Mouse (Mus musculus): ENCODE measurements around the gene Homer1. TPM values are rescaled to one million over a fixed set of nuclear protein-coding genes. Genes with fewer than 3 reads are reported as not detected.

Homer1 gene
- polyA plus RNA-seq, 1 experiment from 2014 or later = 3.0 TPM

- H3K4me2 ChIP-seq (ENCODE audit: low read depth, low read length) = no peak overlapping the region
- no peak overlapping the region for H3K4me3 ChIP-seq (replicated peaks; ENCODE audit: low read length)
- H3K36me3 ChIP-seq (ENCODE audit: control insufficient read depth, insufficient read depth, low read length) = no peaks in the 10 kb centered on the region
- H3K4me1 ChIP-seq (ENCODE audit: control insufficient read depth, insufficient read depth, low read length) = no peaks in the 10 kb centered on the region
- H3K27me3 ChIP-seq (ENCODE audit: control insufficient read depth, insufficient read depth, low read length) = no peaks in the 10 kb centered on the region
- WGBS = 71% methylated on average over 1 of the region's 1 CpGs
- H3K9me3 ChIP-seq (replicated peaks; ENCODE audit: control insufficient read depth, low read length) = no peaks in the 10 kb centered on the region
- no peak overlapping the region for H3K9ac ChIP-seq (ENCODE audit: low read length)
- no peak overlapping the region for H3K27ac ChIP-seq (ENCODE audit: low read length)
- ATAC-seq (ENCODE audit: insufficient read depth, low FRiP score) = no peak
These were observed 81.9 kb downstream of the Homer1 start for GRCm38 (mm10) chr13:93381301-93381700.

DNA sequence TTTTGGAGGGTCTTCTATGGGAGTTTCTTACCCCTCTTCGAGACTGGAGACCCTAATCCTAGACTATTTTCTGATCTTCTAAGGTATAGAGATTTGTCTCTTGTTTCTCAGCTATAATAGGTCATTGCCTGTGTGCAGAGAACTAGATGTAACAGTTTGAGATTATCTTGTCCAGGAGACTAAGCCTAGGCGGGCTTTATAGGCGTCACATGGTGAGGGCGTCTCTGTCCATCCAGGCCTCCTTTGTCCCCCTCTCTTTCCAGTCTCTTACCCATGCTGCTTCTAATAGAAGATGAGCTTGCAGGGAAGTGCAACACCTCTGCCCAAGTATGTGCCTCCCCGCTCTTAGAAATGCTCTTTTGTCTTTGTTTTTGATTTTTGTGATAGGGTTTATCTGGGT, 83.7 kb downstream of the Homer1 start:
- H3K4me3 ChIP-seq (replicated peaks; ENCODE audit: low read length) = no peak overlapping the region
- H3K4me1 ChIP-seq (ENCODE audit: control insufficient read depth, insufficient read depth, low read length) = no peaks in the 10 kb centered on the region
- H3K9ac ChIP-seq (ENCODE audit: low read length) = no peak overlapping the region
- no peak overlapping the region for H3K27ac ChIP-seq (ENCODE audit: low read length)
- H3K27me3 ChIP-seq (ENCODE audit: control insufficient read depth, insufficient read depth, low read length) = no peaks in the 10 kb centered on the region
- no peaks in the 10 kb centered on the region for H3K36me3 ChIP-seq (ENCODE audit: control insufficient read depth, insufficient read depth, low read length)
- no peaks in the 10 kb centered on the region for H3K9me3 ChIP-seq (replicated peaks; ENCODE audit: control insufficient read depth, low read length)
- no peak for ATAC-seq (ENCODE audit: insufficient read depth, low FRiP score)
- WGBS = 89% methylated on average over 5 of the region's 5 CpGs
- H3K4me2 ChIP-seq (ENCODE audit: low read depth, low read length) = no peak overlapping the region

DNA sequence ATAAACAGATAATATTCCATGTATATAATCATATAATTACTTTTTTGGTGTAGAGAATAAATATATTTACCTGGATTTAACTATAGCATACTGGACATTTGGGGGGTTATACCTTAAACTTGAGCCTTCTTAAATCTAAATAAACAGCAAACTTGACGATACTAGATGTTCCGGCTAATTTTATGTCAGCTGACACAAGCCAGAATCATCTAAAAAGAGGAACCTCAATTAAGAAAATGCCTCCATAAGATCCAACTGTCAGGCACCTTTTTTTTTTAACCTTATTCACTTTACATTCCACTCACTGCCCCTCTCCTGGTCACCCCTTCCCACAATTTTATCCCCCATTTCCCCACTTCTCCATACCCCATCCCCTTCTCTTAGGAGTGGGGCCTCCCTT, 84.2 kb downstream of the Homer1 start:
- Histone ChIP-seq H3K4me2 (ENCODE audit: low read depth, low read length) (no peak overlapping the region), H3K36me3 (ENCODE audit: control insufficient read depth, insufficient read depth, low read length) (no peaks in the 10 kb centered on the region), H3K27ac (ENCODE audit: low read length) (no peak overlapping the region), H3K4me1 (ENCODE audit: control insufficient read depth, insufficient read depth, low read length) (no peaks in the 10 kb centered on the region), H3K27me3 (ENCODE audit: control insufficient read depth, insufficient read depth, low read length) (no peaks in the 10 kb centered on the region), H3K9ac (ENCODE audit: low read length) (no peak overlapping the region), H3K9me3 (replicated peaks; ENCODE audit: control insufficient read depth, low read length) (no peaks in the 10 kb centered on the region), H3K4me3 (replicated peaks; ENCODE audit: low read length) (no peak overlapping the region)
- WGBS = 89% methylated on average over 2 of the region's 2 CpGs
- ATAC-seq (ENCODE audit: insufficient read depth, low FRiP score) = no peak

DNA sequence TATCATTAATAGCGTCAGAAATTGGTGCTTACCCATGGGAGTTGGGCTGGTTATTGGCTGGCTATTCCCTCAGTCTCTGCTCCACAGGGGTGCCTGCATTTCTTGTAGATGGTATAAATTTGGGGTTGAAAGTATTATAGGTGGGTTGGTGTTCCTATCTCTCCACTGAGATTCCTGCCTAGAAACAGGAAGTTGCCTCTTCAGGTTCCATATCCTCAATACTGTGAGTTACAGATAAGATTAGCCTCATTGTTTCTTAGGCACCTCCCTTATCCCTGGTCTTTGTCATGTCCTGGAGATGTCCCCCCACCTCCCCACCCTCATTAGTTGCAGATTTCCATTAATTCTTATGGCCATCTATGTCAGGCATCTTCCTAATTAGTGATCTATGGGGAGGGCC, 85.0 kb downstream of the Homer1 start:
- H3K4me1 ChIP-seq (ENCODE audit: control insufficient read depth, insufficient read depth, low read length) = peaks cover 4% of the 10 kb centered on the region; the same call in 1 of the 2 replicates
- no peak overlapping the region for H3K4me2 ChIP-seq (ENCODE audit: low read depth, low read length)
- H3K27me3 ChIP-seq (ENCODE audit: control insufficient read depth, insufficient read depth, low read length) = no peaks in the 10 kb centered on the region
- H3K9ac ChIP-seq (ENCODE audit: low read length) = no peak overlapping the region
- ATAC-seq (ENCODE audit: insufficient read depth, low FRiP score) = no peak
- H3K4me3 ChIP-seq (replicated peaks; ENCODE audit: low read length) = no peak overlapping the region
- H3K27ac ChIP-seq (ENCODE audit: low read length) = no peak overlapping the region
- no peaks in the 10 kb centered on the region for H3K36me3 ChIP-seq (ENCODE audit: control insufficient read depth, insufficient read depth, low read length)
- WGBS = 74% methylated on average over 1 of the region's 1 CpGs
- H3K9me3 ChIP-seq (replicated peaks; ENCODE audit: control insufficient read depth, low read length) = no peaks in the 10 kb centered on the region

GRCm38 (mm10) chr13:93385147-93385546, 85.7 kb downstream of the Homer1 start:
- Histone ChIP-seq H3K4me3 (replicated peaks; ENCODE audit: low read length) (no peak overlapping the region), H3K9ac (ENCODE audit: low read length) (no peak overlapping the region), H3K4me2 (ENCODE audit: low read depth, low read length) (no peak overlapping the region), H3K36me3 (ENCODE audit: control insufficient read depth, insufficient read depth, low read length) (no peaks in the 10 kb centered on the region), H3K4me1 (ENCODE audit: control insufficient read depth, insufficient read depth, low read length) (peaks cover 6% of the 10 kb centered on the region; the same call in 1 of the 2 replicates), H3K27me3 (ENCODE audit: control insufficient read depth, insufficient read depth, low read length) (no peaks in the 10 kb centered on the region), H3K27ac (ENCODE audit: low read length) (no peak overlapping the region), H3K9me3 (replicated peaks; ENCODE audit: control insufficient read depth, low read length) (no peaks in the 10 kb centered on the region)
- no peak for ATAC-seq (ENCODE audit: insufficient read depth, low FRiP score)
- WGBS = 71% methylated on average over 1 of the region's 1 CpGs

GRCm38 (mm10) chr13:93387440-93387839, 88.0 kb downstream of the Homer1 start:
- WGBS = 92% methylated on average over 5 of the region's 5 CpGs
- no peak overlapping the region for H3K9ac ChIP-seq (ENCODE audit: low read length)
- no peak for ATAC-seq (ENCODE audit: insufficient read depth, low FRiP score)
- no peak overlapping the region for H3K27ac ChIP-seq (ENCODE audit: low read length)
- no peak overlapping the region for H3K4me3 ChIP-seq (replicated peaks; ENCODE audit: low read length)
- peaks cover 6% of the 10 kb centered on the region; the same call in 1 of the 2 replicates for H3K4me1 ChIP-seq (ENCODE audit: control insufficient read depth, insufficient read depth, low read length)
- H3K9me3 ChIP-seq (replicated peaks; ENCODE audit: control insufficient read depth, low read length) = no peaks in the 10 kb centered on the region
- no peaks in the 10 kb centered on the region for H3K36me3 ChIP-seq (ENCODE audit: control insufficient read depth, insufficient read depth, low read length)
- no peaks in the 10 kb centered on the region for H3K27me3 ChIP-seq (ENCODE audit: control insufficient read depth, insufficient read depth, low read length)
- H3K4me2 ChIP-seq (ENCODE audit: low read depth, low read length) = no peak overlapping the region

DNA sequence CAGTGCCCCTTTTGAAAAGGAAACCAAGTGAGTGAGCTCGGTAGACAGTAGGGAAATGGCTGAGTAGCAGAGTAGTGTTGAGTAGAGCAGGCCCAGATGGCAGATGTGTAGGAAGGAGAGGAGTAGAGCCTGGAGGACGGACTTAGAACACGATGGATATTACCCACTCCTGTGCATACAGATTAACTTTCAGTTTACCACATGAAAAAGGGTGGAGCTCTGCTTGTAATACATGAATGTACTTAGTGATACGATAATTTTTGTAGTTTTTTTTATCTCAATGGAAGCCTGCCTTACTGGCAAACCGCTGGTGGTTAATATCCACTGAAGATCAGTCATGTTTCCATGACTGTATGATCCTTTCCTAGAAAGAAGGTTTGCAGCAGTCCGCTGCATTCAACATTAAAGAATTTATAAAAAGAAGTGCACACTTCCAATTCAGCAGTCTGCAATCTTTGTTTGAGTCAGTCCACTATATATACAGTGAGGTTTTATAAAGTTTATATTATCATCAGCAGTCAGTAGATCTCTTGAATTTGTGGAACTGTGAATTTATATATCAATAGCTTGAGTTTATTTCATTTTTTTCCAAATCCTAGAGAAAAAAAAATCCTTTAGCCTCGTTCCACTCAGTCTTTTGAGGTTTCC, 89.3 kb downstream of the Homer1 start:
- Histone ChIP-seq H3K9me3 (replicated peaks; ENCODE audit: control insufficient read depth, low read length) (no peaks in the 10 kb centered on the region), H3K4me3 (replicated peaks; ENCODE audit: low read length) (no peak overlapping the region), H3K4me2 (ENCODE audit: low read depth, low read length) (peak overlapping the region; percentile 47), H3K27me3 (ENCODE audit: control insufficient read depth, insufficient read depth, low read length) (no peaks in the 10 kb centered on the region), H3K4me1 (ENCODE audit: control insufficient read depth, insufficient read depth, low read length) (peaks cover 6% of the 10 kb centered on the region; the same call in 1 of the 2 replicates), H3K27ac (ENCODE audit: low read length) (peak overlapping the region; percentile 67), H3K9ac (ENCODE audit: low read length) (no peak overlapping the region), H3K36me3 (ENCODE audit: control insufficient read depth, insufficient read depth, low read length) (no peaks in the 10 kb centered on the region)
- peak; percentile 83 for ATAC-seq (ENCODE audit: insufficient read depth, low FRiP score)
- WGBS = 33% methylated on average over 7 of the region's 7 CpGs

GRCm38 (mm10) chr13:93389242-93389625, 89.8 kb downstream of the Homer1 start:
- Histone ChIP-seq H3K4me2 (ENCODE audit: low read depth, low read length) (no peak overlapping the region), H3K4me1 (ENCODE audit: control insufficient read depth, insufficient read depth, low read length) (peaks cover 6% of the 10 kb centered on the region; the same call in 1 of the 2 replicates), H3K9ac (ENCODE audit: low read length) (no peak overlapping the region), H3K4me3 (replicated peaks; ENCODE audit: low read length) (no peak overlapping the region), H3K36me3 (ENCODE audit: control insufficient read depth, insufficient read depth, low read length) (no peaks in the 10 kb centered on the region), H3K27me3 (ENCODE audit: control insufficient read depth, insufficient read depth, low read length) (no peaks in the 10 kb centered on the region), H3K9me3 (replicated peaks; ENCODE audit: control insufficient read depth, low read length) (no peaks in the 10 kb centered on the region), H3K27ac (ENCODE audit: low read length) (peak overlapping the region; percentile 42)
- 26% methylated on average over 2 of the region's 2 CpGs for WGBS
- ATAC-seq (ENCODE audit: insufficient read depth, low FRiP score) = peak; percentile 83; the same call in 1 of the 2 replicates

GRCm38 (mm10) chr13:93399710-93400216, 100.3 kb downstream of the Homer1 start:
- H3K9ac ChIP-seq (ENCODE audit: low read length) = no peak overlapping the region
- H3K27ac ChIP-seq (ENCODE audit: low read length) = no peak overlapping the region
- no peaks in the 10 kb centered on the region for H3K4me1 ChIP-seq (ENCODE audit: control insufficient read depth, insufficient read depth, low read length)
- H3K9me3 ChIP-seq (replicated peaks; ENCODE audit: control insufficient read depth, low read length) = no peaks in the 10 kb centered on the region; the same call in 1 of the 2 replicates
- H3K4me2 ChIP-seq (ENCODE audit: low read depth, low read length) = no peak overlapping the region
- no peaks in the 10 kb centered on the region for H3K27me3 ChIP-seq (ENCODE audit: control insufficient read depth, insufficient read depth, low read length)
- H3K4me3 ChIP-seq (replicated peaks; ENCODE audit: low read length) = no peak overlapping the region
- H3K36me3 ChIP-seq (ENCODE audit: control insufficient read depth, insufficient read depth, low read length) = peaks cover 4% of the 10 kb centered on the region; the same call in 1 of the 2 replicates
- 87% methylated on average over 5 of the region's 5 CpGs for WGBS
- ATAC-seq (ENCODE audit: insufficient read depth, low FRiP score) = no peak
